Mouse (Mus musculus): ENCODE results near the gene Zfp213.
"Not testable (repeated sequence)": the region's sequence is repeated elsewhere in the genome, so short reads cannot be mapped to it uniquely, and the experiment has no call there.

GRCm38 (mm10) chr17:23595139-23595538, 31.1 kb upstream of the Zfp213 start:
- not testable (repeated sequence) for TF ChIP-seq EP300, CTCF (IDR thresholded peaks at IDR 0.05; ENCODE audit: low read depth)
